Mouse (Mus musculus): ENCODE measurements around the gene Lekr1.

- TF ChIP-seq HCFC1 (IDR thresholded peaks at IDR 0.05; ENCODE audit: borderline replicate concordance, insufficient read depth, low read length) (no peak), MAFK (IDR thresholded peaks at IDR 0.05; ENCODE audit: insufficient read depth, low read depth, low read length) (no peak), ZNF384 (IDR thresholded peaks at IDR 0.05; ENCODE audit: low read depth, low read length) (no peak), ZC3H11A (IDR thresholded peaks at IDR 0.05; ENCODE audit: borderline replicate concordance, low read depth, low read length) (no peak), CHD2 (IDR thresholded peaks at IDR 0.05; ENCODE audit: low read depth, low read length) (no peak)
These were observed 124.2 kb downstream of the Lekr1 start for GRCm38 (mm10) chr3:65790076-65790685.
